Mouse (Mus musculus) ZHBTc4 (cell line): ENCODE measurements around the gene Chp2.

Experiments
- DNase-seq: peaks from one replicate; pipeline ENCODE4 v3.0.0-alpha.2; 2011; ENCODE audit warnings: low read depth, low spot score

Gene Chp2

DNA sequence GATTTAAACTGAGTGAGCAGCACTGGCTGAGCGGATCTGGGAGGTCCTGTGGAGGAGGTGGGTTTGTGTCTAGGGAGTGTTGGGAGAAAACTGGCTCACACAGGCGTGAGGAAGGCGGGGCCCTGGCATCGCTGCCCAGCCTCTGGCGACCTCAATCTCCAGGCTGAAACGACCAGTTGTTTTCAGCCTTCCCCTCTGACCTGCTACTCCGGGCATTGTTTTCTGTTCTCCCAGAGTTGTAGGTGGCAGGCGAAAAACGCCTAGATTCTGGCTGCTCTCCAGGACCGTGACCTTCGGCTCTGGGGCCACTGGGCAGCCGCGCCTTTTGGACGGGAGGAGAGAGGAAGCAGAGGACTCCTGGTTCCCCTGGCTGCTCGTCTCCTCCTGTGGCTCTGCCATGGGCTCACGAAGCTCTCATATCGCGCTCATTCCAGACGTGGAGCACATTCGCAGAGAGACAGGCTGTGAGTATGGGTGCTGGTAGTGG, at the start of gene Chp2:
Gene Chp2, plus strand, starts transcription at position 182 of the 487 bp plus-strand sequence.
- peak; percentile 16 for DNase-seq

DNA sequence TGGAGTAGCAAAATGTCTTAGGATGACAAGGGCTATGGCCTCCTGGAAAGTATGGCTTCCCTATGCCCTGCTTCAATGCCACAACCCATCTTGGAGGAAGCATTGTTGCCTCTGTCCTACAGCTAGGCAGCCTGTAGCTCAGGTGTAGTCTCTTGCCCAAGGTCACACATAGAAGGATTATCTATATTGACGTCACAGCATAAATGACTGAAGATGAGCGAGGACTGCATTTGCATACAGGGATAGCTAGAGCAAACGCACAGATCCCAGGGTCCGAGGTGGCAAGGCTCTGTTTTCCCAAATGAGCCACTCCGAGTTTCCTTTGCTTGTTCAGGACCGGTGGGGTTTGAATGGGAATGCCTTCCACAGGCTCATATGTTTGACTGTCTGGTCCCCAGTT, 48.6 kb upstream of the Chp2 start:
- DNase-seq: no peak

DNA sequence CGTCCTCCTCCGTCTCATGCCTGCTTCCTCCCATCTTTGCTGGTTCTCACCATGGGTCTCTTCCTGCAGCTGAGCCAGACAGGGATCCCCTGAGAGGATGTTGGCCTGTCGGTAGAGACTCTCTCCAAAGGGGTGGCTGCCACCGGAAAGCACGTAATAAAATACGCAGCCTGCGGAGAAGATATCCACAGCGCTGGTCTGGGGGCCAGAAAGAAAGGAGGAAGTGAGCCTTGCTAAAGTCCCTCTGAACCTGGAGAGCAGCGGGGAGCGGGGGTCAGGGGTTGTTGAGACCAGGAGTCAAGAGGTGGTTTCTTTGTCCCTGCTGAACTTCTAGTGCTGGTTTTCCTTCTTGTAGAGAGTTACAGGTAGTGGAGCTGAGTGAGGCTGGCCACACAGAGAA, 47.7 kb upstream of the Chp2 start:
- DNase-seq: no peak

DNA sequence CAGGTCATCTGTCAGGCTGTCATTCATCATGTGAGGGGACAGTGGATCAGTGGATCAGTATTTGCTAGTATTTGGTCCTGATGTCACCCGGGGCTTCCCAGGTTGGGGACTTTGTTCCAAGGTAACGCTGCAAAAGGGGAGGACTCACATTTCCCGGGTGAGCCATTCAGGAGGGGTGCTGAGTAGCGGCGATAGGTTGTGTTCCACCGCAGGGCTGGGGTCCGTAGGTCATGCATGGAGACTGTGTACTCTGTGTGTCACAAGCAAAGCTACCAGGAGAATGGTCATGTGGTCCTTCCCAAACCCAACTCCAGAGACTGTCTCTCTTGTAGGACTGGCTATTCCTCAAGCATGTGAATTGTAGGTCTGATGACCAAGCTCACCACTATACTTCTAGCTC, 38.6 kb upstream of the Chp2 start:
- no peak for DNase-seq

DNA sequence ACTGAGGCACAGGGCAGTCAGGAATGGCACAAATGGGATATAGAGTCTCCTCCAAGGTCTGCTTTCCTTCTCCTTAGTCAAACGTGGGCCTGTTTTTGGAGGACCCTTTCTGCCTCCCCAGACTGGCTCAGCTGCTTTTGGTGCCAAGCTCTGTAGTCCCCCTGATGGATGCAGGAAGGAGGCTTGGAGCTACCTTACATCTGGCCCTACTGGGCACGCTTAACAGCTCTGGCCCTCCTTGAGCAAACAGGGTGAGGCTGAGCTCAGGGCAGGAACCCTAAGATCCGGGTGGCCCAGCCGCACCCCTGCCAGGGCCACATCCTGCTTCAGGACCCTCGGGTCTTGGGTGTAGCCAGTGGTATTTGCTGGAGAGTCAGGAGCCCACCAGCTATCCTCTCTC, 34.7 kb upstream of the Chp2 start:
- DNase-seq: no peak

DNA sequence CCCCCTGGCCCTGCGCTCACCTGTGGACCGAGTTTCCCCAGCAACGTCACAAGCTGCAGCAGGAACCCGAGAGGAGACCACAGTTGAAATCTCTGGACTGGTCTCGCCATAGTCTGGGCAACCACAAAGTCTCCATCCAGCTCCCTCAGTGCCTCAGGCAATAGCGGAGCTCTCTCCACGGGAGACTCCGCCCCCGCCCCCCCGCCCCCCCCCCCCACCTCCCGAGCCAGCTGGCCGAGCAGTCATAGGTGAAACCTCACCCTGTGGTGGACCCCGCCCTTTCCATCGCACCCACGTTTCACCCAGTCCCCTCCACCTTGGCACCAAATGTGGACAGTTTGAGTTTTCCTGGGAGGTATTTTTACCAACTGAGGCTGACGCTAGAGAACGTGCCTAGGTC, 33.3 kb upstream of the Chp2 start, which contains the start of gene Ern2:
Gene Ern2, minus strand, starts transcription at position 165 of the 400 bp plus-strand sequence.
- DNase-seq: no peak

DNA sequence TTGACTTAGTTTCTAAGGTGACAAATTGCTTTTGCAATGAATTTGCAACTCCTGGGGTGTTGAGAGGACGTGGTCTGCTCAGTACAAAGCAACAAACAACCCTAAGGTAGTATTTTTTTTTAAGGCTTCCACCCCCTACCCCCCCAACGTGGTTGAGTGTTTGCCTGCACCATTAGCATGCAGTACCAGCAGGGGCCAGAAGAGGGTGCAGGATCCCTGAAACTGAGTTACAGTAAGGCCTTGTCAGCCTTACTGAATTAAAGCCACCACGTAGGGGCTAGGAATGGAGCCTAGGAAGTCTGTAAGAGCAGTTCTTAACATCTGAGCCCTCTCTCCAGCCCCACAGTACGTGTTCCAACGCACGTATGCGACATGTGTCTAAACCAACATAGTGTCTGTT, 29.8 kb upstream of the Chp2 start:
- DNase-seq: peak; percentile 83

DNA sequence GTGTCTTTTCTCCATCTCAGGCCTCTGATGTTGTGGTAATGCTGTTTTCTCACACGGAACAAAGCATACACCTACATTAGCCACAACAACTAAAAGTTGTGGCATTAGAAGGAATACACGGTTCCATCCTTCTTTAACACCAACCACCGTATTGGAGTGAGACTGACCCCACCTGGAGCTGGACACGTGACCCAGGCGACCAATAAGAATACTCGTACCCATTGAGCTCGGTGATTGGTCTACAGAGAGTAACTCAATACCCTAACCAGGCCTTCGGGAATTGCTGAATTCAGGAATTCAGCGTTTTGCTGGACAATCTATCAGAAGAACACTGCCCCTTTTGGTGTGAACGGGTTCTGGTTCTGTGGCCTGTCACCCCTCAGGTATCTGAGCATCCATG, 28.2 kb upstream of the Chp2 start:
- peak; percentile 58 for DNase-seq

DNA sequence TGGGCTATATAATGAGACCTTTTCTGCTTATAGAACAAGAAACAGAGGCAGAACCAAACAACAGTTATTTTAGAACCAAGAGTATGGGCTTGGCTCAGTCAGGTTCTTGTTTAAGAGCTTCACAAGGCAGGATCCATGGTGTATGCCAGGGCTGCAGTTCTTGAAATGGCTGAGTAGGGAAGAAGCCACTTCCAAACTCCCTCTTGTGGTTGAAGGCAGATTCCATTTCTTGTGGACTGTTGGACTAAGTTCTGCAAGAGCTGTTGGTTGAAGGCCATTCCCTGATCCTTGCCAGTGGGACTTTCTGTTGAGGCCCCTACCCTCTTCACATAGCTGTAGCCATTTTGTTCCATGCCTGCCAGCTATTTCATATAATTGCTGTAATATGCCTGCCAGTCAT, 25.4 kb upstream of the Chp2 start:
- peak; percentile 26 for DNase-seq

DNA sequence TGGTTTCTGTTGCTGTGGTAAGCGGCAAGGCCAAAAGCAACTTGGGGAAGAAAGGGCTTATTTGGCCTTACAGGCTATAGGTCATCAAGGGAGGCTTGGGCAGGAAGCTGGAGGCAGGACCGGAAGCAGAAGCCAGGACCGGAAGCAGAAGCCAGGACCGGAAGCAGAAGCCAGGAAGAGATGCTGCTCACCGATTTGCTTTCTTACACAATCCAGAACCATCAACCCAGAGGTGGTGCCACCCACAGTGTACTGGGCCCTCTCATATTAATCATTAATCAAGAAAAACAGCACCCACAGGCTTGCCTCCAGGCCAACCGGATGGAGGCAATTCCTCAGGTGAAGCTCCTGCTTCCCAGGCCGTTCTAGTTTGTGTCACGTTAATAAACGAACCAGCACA, 22.5 kb upstream of the Chp2 start:
- DNase-seq: no peak

DNA sequence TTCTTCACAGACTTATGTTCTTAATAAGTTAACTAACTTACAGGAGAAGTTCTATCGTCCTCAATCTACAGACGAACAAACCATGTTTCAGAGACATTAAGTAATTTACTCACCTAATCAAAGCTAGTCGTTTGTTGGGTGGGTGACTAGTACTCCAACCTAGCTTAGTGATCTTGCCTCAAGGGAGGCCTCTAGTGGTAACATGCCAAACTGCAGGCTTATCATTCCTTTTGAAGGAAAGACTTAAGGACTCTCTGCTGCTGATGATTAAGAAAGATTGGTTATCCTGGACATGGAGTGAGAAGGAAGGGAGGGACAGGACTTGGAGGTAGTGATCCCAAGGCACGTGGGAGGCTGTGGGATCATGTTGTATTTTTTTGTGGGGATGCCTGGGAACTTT, 22.0 kb upstream of the Chp2 start:
- peak; percentile 83 for DNase-seq

DNA sequence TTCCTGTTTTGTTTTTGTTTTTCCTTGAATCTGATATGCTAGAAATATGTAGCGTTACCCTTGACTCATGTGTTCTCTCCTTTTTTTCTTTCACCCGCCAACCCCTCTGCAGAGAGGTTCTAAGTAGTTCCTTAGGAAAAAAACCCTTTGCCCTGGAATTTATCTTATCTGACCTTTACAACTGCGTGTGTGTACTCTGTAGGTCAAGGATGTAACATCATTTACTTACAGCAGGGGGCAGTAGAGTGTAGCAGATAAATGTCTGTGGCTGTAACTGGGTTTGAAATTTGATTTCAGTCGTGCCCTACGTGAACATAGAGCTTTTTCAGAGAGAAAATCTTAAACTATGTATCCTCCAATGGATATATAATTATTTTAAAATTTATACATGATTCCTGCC, 20.0 kb upstream of the Chp2 start:
- DNase-seq: peak; percentile 63

DNA sequence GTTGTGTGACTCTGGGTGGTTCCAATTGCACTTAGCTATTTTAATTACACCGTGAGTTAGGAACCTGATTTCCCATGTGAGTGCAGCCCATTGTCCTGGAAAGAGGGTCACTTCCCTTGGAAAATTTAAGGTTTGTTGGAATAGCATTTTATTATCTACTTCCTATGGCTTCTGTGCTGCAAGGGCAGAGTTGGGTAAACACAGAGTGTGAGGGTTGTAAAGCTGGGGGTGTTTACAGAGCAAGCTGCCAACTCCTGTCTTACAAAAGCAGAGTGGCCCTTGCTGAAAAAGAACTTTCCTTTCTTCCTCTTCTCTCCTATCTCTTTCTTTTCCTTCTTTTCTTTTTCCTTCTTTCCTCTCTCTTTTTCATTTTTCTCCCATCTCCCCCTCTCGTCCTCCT, 15.4 kb upstream of the Chp2 start:
- no peak for DNase-seq

DNA sequence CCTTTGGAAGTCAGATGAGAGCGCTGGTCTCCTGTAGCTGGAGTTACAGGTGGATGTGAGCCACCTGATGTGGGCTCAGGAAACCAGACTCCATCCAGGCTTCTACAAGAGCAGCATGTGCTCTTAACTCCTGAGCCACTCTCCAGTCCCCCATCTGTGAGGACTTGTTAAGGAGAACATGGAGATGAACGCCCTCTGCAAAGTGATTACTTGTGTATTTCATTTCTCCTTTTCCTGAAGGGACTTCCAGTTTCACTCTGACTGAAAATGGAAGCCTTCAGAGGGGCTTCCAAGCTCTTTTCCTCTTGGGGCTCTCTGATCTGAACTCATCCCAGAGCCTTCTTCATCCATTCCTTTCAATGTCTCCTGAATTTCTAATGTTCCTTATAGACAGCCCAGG, 13.2 kb upstream of the Chp2 start:
- DNase-seq: no peak

DNA sequence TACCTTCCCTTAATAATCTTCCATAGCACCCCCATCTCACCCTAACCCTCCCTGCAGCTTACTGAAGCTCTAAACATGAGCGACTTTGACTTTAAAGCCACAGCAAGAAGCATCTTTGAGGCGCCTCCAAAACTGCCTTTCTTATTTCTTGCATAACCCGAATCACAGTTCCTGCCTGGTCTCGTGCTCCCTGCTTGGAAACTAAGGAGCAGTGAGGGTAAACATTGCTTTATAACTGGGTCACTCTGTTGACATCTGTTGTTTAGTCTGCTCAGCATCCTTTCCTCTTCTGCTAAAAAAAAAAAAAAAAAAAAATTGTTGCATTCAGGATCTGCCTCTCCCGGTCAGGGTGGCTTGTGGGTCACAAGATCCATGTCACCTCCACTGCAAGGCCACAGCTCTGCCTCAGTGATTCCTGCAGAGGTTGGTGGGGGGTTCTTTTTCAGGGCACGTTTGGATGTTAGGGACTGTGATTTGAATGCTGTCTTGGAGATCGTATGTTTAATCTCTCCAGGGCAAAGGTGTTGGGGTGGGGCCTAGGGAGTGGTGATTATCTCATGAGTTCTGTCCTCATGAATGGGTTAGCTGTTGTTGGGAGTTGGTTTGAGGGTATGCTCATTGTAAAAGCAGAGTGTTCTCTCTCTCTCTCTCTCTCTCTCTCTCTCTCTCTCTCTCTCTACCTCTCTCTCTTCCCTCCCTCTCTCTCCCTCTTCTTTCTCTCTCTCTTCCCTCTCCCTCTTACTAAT, 10.8 kb upstream of the Chp2 start:
- DNase-seq: no peak

DNA sequence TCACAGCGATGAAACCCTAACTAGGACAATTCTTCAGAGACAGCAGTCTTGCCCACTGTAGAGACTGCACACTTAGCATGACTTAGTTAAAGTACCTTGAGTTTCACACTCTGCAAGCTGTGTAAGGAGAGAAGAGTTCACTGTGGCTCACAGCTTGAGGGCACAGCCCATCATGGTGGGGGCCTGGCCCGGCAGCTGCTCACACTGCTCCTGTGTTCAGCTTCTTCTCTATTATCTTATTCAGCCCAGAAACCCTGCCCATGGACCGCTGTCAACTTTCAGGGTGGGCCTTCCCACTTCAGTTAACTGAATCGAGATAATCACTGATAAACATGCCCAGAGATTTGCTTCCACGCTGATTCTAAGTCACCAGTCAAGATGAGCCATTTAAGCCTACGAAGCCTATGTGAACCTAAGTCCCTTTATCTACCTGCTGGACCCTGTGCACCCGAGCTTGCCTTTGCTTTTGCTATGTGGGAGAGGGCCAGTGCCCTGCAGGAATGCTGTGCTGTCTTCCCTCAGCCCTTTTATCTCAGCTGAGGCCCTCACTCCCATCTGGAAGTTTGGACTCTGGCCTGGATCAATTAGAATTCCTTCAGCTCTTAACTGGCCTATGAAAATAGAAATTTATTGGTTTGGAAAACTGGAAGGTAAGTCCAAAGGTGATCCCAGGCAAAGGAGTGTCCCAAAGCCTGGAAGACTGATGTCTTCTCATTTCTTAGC, 6.9 kb downstream of the Chp2 start:
- no peak for DNase-seq

DNA sequence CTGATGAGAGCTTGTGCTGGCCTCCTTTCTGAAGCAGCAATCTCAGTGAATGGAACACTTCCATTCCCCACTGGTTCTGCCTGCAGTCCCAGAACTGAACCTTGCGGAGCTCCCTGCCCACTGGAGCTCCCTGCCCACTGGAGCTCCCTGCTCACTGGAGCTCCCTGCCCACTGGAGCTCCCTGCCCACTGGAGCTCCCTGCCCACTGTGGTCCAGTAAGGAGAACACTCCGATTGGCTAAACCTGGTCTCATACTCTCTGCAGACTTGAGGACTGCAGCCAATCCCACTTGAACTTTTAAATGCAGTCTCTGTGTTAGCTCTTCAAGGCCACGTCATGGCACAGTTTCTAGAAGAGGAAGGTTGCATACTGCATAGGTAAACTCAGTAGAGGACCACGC, 7.4 kb downstream of the Chp2 start:
- DNase-seq: no peak

DNA sequence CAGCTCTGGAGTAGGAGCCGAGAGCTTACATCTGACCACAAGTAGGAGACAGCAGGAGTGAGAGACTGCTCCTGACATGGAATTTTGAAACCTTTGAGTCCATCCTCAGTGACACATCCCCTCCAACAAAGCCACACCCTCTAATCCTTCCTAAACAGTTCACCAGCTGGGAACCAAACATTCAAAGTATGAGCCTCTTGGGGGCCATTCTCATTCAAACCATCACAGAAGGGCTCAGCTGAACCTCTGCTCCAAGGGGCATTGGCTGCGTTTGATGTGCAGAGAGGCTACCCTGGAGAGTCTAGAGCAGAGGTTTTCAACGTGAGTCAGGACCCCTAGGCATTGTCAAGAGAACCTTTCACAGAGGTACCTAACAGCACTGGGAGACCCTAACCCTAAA, 10.0 kb downstream of the Chp2 start:
- DNase-seq: peak; percentile 63

DNA sequence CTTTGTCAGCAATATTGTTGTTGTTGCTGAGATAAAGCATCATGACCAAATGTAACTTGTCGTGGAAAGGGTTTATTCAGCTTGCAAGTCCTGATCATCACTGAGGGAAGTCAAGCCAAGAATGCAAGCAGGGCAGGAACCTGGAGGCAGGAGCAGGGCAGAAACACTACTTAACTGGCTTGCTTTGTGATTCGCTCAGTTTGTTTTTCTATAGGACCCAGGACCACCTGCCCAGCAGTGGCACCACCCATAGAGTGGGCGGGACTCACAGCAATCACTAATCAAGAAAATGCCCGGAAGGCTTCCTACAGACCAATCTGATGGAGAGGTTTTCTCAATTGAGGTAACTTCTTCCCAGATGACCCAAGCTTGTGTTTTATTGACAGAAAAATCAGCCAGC, 10.6 kb downstream of the Chp2 start:
- DNase-seq: peak; percentile 72

DNA sequence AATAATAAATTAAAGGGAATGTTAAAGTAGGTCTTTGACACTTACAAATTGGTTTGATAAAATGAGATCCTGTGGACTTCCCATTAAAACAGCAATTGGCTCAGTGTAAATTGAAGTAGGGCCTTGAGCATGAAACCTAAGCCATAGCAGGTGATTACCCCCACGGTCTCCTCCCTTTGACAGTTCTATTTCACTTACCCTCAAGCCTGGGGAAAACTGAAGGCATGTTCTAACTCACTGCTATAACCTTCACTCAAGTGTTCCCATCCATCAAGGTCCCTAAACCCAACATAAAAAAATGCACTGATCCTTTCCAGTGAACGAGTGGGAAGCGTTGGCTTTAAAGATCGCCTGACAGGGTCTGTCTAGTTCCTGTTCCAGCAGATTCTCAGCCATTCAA, 11.6 kb downstream of the Chp2 start:
- DNase-seq: no peak

DNA sequence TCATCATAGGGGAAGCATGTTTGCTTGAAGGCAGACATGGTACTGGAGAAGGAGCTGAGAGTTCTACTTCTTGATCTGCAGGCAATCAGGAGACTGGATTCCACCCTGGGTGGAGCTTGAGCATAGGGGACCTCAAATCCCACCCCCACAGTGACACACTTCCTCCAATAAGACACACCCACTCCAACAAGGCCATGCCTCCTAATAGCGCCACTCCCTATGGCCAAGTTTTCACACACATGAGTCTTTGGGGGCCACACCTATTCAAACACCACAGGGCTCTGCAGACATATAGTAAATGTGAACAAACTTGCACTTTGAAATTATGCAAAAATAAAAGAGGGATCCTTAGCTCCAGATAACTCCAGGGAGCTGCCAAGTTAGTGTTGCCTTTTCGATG, 19.6 kb downstream of the Chp2 start:
- DNase-seq: peak; percentile 15

DNA sequence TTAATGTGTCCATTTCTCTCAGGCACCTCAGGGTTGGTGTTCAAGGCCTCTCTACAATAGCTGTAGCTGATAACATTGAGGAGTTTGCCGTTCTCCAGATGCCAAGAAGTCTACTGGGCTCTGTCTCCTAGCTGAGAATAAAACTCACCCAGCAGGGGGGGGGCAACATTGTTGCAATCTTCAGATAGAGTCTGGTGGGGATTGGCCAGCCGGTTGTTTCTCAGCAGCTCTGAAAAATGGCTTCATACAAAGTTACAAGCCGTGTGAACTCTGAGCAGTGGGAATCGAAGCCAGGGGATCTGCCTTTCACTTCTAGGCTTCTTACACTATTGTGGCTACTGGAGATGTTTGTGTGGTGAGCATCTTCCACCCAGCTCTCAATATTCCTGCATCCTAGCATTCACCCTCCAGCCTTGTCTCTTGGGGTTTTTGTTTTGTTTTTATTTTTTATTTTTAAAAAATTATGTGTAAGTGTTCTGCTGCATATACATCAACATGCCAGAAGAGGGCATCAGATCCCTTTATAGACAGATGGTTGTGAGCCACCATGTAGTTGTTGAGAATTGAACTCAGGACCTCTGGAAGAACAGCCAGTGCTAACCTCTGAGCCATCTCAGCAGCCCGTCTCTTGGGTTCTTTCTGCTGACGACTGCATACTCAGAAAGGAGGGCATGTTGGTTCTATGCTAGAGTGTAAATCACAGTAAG, 21.3 kb downstream of the Chp2 start:
- DNase-seq: no peak

DNA sequence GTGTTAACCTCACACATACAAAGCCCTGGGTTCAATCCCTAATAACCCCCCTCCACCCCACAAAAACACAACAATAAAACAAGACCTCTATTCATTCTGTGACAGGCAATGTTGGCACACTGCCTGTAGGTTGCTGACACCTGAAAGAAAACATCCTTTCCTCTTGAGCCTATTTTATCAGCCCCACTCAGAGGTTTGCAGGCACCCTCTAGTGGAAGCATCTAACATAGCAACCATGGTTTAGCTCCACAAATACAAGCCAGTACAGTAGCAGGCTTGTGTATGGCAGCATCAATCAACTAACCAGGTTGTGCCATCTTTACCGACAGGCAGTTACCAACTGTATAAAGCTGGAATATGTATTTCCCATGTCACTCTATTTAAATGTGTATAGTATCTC, 23.0 kb downstream of the Chp2 start:
- peak; percentile 76 for DNase-seq
